Mouse (Mus musculus) heart, embryonic 12.5 days (tissue): ENCODE measurements around the gene Med24. TPM values are rescaled to one million over a fixed set of nuclear protein-coding genes. Genes with fewer than 3 reads are reported as not detected.
"Not testable (repeated sequence)": the region's sequence is repeated elsewhere in the genome, so short reads cannot be mapped to it uniquely, and the experiment has no call there.

Experiments used
- ATAC-seq: fragments of 200-750 bp; cut with Nextera tagmentation; 2 replicates; pipeline ENCODE4 v1.8.0; 2017; ENCODE audit warnings: moderate TSS enrichment, moderate library complexity; ENCODE audit not compliant: insufficient number of reproducible peaks, low FRiP score
- H3K27ac ChIP-seq: fragments of 300-500 bp; sonication (generic); 2 replicates; pipeline ENCODE4 v1.5.1; 2016; ENCODE audit warnings: mild to moderate bottlenecking, moderate library complexity; ENCODE audit not compliant: poor library complexity, severe bottlenecking
- H3K27me3 ChIP-seq: fragments of 300-500 bp; sonication (generic); replicated peaks from 2 replicates; pipeline ENCODE4 v1.6.1; 2016; ENCODE audit warnings: mild to moderate bottlenecking, moderate library complexity
- H3K36me3 ChIP-seq: fragments of 300-500 bp; sonication (generic); 2 replicates; pipeline ENCODE4 v1.6.1; 2016; ENCODE audit warnings: mild to moderate bottlenecking, moderate library complexity
- H3K4me1 ChIP-seq: fragments of 300-500 bp; sonication (generic); replicated peaks from 2 replicates; pipeline ENCODE4 v1.6.1; 2016; ENCODE audit warnings: mild to moderate bottlenecking
- H3K4me2 ChIP-seq: fragments of 300-500 bp; sonication (generic); 2 replicates; pipeline ENCODE4 v1.6.1; 2016; ENCODE audit warnings: mild to moderate bottlenecking, moderate library complexity
- H3K4me3 ChIP-seq: fragments of 300-500 bp; sonication (generic); 2 replicates; pipeline ENCODE4 v1.5.1; 2016; ENCODE audit warnings: mild to moderate bottlenecking
- H3K9ac ChIP-seq: fragments of 300-500 bp; sonication (generic); 2 replicates; pipeline ENCODE4 v1.6.1; 2016; ENCODE audit warnings: mild to moderate bottlenecking, moderate library complexity
- H3K9me3 ChIP-seq: fragments of 300-500 bp; sonication (generic); replicated peaks from 2 replicates; pipeline ENCODE4 v1.6.1; 2016; ENCODE audit warnings: mild to moderate bottlenecking, moderate library complexity
- WGBS: fragments of 180-500 bp; shearing (Covaris S2); methylation state at CpG from one replicate; pipeline ENCODE4 v1.1.7; 2016; 5-methylcytosine and 5-hydroxymethylcytosine counted together
- polyA plus RNA-seq: library from polyadenylated mRNA; unstranded; fragments of >200 nt; fragmentation: Nextera tagmentation; extraction: Ambion mirVana; gene quantifications from 2 replicates; pipeline ENCODE4 v1.2.1, GENCODE M21; 2016

The Med24 gene
- polyA plus RNA-seq, 1 experiment from 2014 or later = 45.9 TPM

- WGBS = 87% methylated on average over 6 of the region's 6 CpGs
- not testable (repeated sequence) for H3K9ac ChIP-seq, ATAC-seq, H3K4me3 ChIP-seq, H3K9me3 ChIP-seq, H3K27me3 ChIP-seq, H3K4me2 ChIP-seq, H3K27ac ChIP-seq
- H3K36me3 ChIP-seq = peaks cover 80% of the 10 kb centered on the region
- peaks cover 40% of the 10 kb centered on the region for H3K4me1 ChIP-seq
Measured at GRCm38 (mm10) chr11:98712009-98712408, 17.2 kb downstream of the Med24 start.

GRCm38 (mm10) chr11:98711046-98711434 lies 18.2 kb downstream of the Med24 start:
- H3K4me3 ChIP-seq = no peak overlapping the region
- no peaks in the 10 kb centered on the region for H3K9me3 ChIP-seq
- H3K27me3 ChIP-seq = no peaks in the 10 kb centered on the region
- no peak overlapping the region for H3K9ac ChIP-seq
- no peak for ATAC-seq
- 43% methylated on average over 4 of the region's 4 CpGs for WGBS
- H3K4me1 ChIP-seq = peaks cover 42% of the 10 kb centered on the region
- peaks cover 81% of the 10 kb centered on the region for H3K36me3 ChIP-seq
- H3K27ac ChIP-seq = peak overlapping the region; percentile 54
- H3K4me2 ChIP-seq = no peak overlapping the region

GRCm38 (mm10) chr11:98710416-98711045 lies 18.7 kb downstream of the Med24 start:
- Histone ChIP-seq H3K9me3 (no peaks in the 10 kb centered on the region), H3K27me3 (no peaks in the 10 kb centered on the region), H3K4me2 (no peak overlapping the region), H3K9ac (no peak overlapping the region), H3K4me1 (peaks cover 42% of the 10 kb centered on the region), H3K4me3 (no peak overlapping the region), H3K27ac (peak overlapping the region; percentile 54), H3K36me3 (peaks cover 81% of the 10 kb centered on the region)
- WGBS = 41% methylated on average over 12 of the region's 12 CpGs
- ATAC-seq = peak; percentile 43

- H3K27ac ChIP-seq = peak overlapping the region; percentile 26; the same call in 1 of the 2 replicates
- no peak overlapping the region for H3K4me2 ChIP-seq
- peaks cover 81% of the 10 kb centered on the region for H3K36me3 ChIP-seq
- 75% methylated on average over 26 of the region's 26 CpGs for WGBS
- no peak overlapping the region for H3K9ac ChIP-seq
- H3K9me3 ChIP-seq = no peaks in the 10 kb centered on the region
- no peak for ATAC-seq
- no peaks in the 10 kb centered on the region for H3K27me3 ChIP-seq
- H3K4me1 ChIP-seq = peaks cover 42% of the 10 kb centered on the region
- H3K4me3 ChIP-seq = no peak overlapping the region
Measured at GRCm38 (mm10) chr11:98709001-98709741, 20.1 kb downstream of the Med24 start.

- Histone ChIP-seq H3K27ac (peak overlapping the region; percentile 52), H3K4me2 (no peak overlapping the region), H3K27me3 (no peaks in the 10 kb centered on the region)
Measured at GRCm38 (mm10) chr11:98708282-98708956, 20.8 kb downstream of the Med24 start.

GRCm38 (mm10) chr11:98707401-98708281 lies 21.6 kb downstream of the Med24 start:
- H3K9me3 ChIP-seq = no peaks in the 10 kb centered on the region

More at GRCm38 (mm10) chr11:98708282-98708956, 20.8 kb downstream of the Med24 start:
- 86% methylated on average over 19 of the region's 19 CpGs for WGBS
- no peaks in the 10 kb centered on the region for H3K9me3 ChIP-seq
- H3K36me3 ChIP-seq = peaks cover 74% of the 10 kb centered on the region
- no peak for ATAC-seq
- no peak overlapping the region for H3K9ac ChIP-seq
- peaks cover 42% of the 10 kb centered on the region for H3K4me1 ChIP-seq
- H3K4me3 ChIP-seq = no peak overlapping the region

GRCm38 (mm10) chr11:98705021-98705420 lies 24.2 kb downstream of the Med24 start:
- Histone ChIP-seq H3K27ac (no peak overlapping the region), H3K4me2 (no peak overlapping the region), H3K4me1 (peaks cover 39% of the 10 kb centered on the region), H3K36me3 (peaks cover 57% of the 10 kb centered on the region), H3K27me3 (0 out of 2 replicates have a peak, but pooled peaks cover 4% of the 10 kb centered on the region), H3K9me3 (no peaks in the 10 kb centered on the region), H3K4me3 (no peak overlapping the region), H3K9ac (no peak overlapping the region)
- ATAC-seq = no peak
- 83% methylated on average over 10 of the region's 10 CpGs for whole genome bisulfite sequencing

More at GRCm38 (mm10) chr11:98707401-98708281, 21.6 kb downstream of the Med24 start:
- Histone ChIP-seq H3K27me3 (no peaks in the 10 kb centered on the region), H3K9ac (no peak overlapping the region), H3K4me2 (no peak overlapping the region), H3K27ac (peak overlapping the region; percentile 52), H3K4me3 (no peak overlapping the region), H3K36me3 (peaks cover 66% of the 10 kb centered on the region), H3K4me1 (peaks cover 42% of the 10 kb centered on the region)
- ATAC-seq = peak; percentile 41; the same call in 1 of the 2 replicates
- 84% methylated on average over 22 of the region's 22 CpGs for WGBS

- no peaks in the 10 kb centered on the region for H3K9me3 ChIP-seq
- H3K27me3 ChIP-seq = 0 out of 2 replicates have a peak, but pooled peaks cover 4% of the 10 kb centered on the region
- WGBS = 66% methylated on average over 5 of the region's 5 CpGs
- no peak overlapping the region for H3K4me3 ChIP-seq
- ATAC-seq = no peak
- peaks cover 37% of the 10 kb centered on the region for H3K36me3 ChIP-seq
- H3K9ac ChIP-seq = no peak overlapping the region
- H3K4me2 ChIP-seq = no peak overlapping the region
- H3K4me1 ChIP-seq = peaks cover 13% of the 10 kb centered on the region
- H3K27ac ChIP-seq = no peak overlapping the region
Measured at GRCm38 (mm10) chr11:98702323-98702722, 26.9 kb downstream of the Med24 start.

- WGBS = 40% methylated on average over 10 of the region's 10 CpGs
- Histone ChIP-seq H3K27ac (no peak within 1 kb of the TSS), H3K36me3 (peaks cover 37% of the 10 kb centered on the region), H3K9ac (no peak within 1 kb of the TSS), H3K4me1 (peaks cover 8% of the 10 kb centered on the region; the same call in 1 of the 2 replicates), H3K4me3 (no peak within 1 kb of the TSS), H3K4me2 (no peak within 1 kb of the TSS), H3K27me3 (0 out of 2 replicates have a peak, but pooled peaks cover 4% of the 10 kb centered on the region), H3K9me3 (no peaks in the 10 kb centered on the region)
- no peak for ATAC-seq
Measured at GRCm38 (mm10) chr11:98701213-98701670, 28.0 kb downstream of the Med24 start, which contains the start of gene Csf3. TSS of gene Csf3 (plus strand) at chr11:98701263.

GRCm38 (mm10) chr11:98699911-98700310 lies 29.3 kb downstream of the Med24 start:
- H3K4me1 ChIP-seq = peaks cover 8% of the 10 kb centered on the region; the same call in 1 of the 2 replicates
- no peak overlapping the region for H3K27ac ChIP-seq
- H3K9me3 ChIP-seq = no peaks in the 10 kb centered on the region
- 0 out of 2 replicates have a peak, but pooled peaks cover 4% of the 10 kb centered on the region for H3K27me3 ChIP-seq
- no peak; the same call in 1 of the 2 replicates for ATAC-seq
- 36% methylated on average over 4 of the region's 4 CpGs for WGBS
- no peak overlapping the region for H3K9ac ChIP-seq
- no peak overlapping the region for H3K4me3 ChIP-seq
- peaks cover 37% of the 10 kb centered on the region for H3K36me3 ChIP-seq
- no peak overlapping the region for H3K4me2 ChIP-seq
